Mouse (Mus musculus) heart, embryonic 13.5 days (tissue): Measurements from ENCODE around the gene Dlx6. TPM values are rescaled to one million over a fixed set of nuclear protein-coding genes. Genes with fewer than 3 reads are reported as not detected.
A peak's percentile ranks its signal among the peaks of the same experiment; 100 is the strongest.

Source experiments
- ATAC-seq: fragments of 200-750 bp; cut with Nextera tagmentation; 2 replicates; pipeline ENCODE4 v1.8.0; 2017; ENCODE audit warnings: moderate TSS enrichment; ENCODE audit not compliant: insufficient number of reproducible peaks, low FRiP score, low TSS enrichment; ENCODE audit errors: extremely low read depth
- H3K27ac ChIP-seq: fragments of 300-500 bp; sonication (generic); replicated peaks from 2 replicates; pipeline ENCODE4 v1.5.1; 2015; ENCODE audit warnings: moderate library complexity, mild to moderate bottlenecking, inconsistent platforms
- H3K27me3 ChIP-seq: fragments of 300-500 bp; sonication (generic); replicated peaks from 2 replicates; pipeline ENCODE4 v1.6.1; 2015; ENCODE audit warnings: mild to moderate bottlenecking, inconsistent platforms
- H3K36me3 ChIP-seq: fragments of 300-500 bp; sonication (generic); 2 replicates; pipeline ENCODE4 v1.6.1; 2015; ENCODE audit warnings: mild to moderate bottlenecking, inconsistent platforms
- H3K4me1 ChIP-seq: fragments of 300-500 bp; sonication (generic); 2 replicates; pipeline ENCODE4 v1.6.1; 2015; ENCODE audit warnings: inconsistent platforms
- H3K4me2 ChIP-seq: fragments of 300-500 bp; sonication (generic); 2 replicates; pipeline ENCODE4 v1.6.1; 2015; ENCODE audit warnings: inconsistent platforms, mild to moderate bottlenecking, moderate library complexity
- H3K4me3 ChIP-seq: fragments of 300-500 bp; sonication (generic); 2 replicates; pipeline ENCODE4 v1.5.1; 2015; ENCODE audit warnings: moderate library complexity, mild to moderate bottlenecking, inconsistent platforms
- H3K9ac ChIP-seq: fragments of 300-500 bp; sonication (generic); 2 replicates; pipeline ENCODE4 v1.6.1; 2015; ENCODE audit warnings: inconsistent platforms, mild to moderate bottlenecking, moderate library complexity
- H3K9me3 ChIP-seq: fragments of 300-500 bp; sonication (generic); 2 replicates; pipeline ENCODE4 v1.6.1; 2016; ENCODE audit warnings: inconsistent platforms
- WGBS: fragments of 180-500 bp; shearing (Covaris S2); methylation state at CpG from one replicate; pipeline ENCODE4 v1.1.7; 2015; ENCODE audit warnings: mixed read lengths; 5-methylcytosine and 5-hydroxymethylcytosine counted together
- polyA plus RNA-seq: library from polyadenylated mRNA; unstranded; fragments of >200 nt; fragmentation: Nextera tagmentation; extraction: Ambion mirVana; gene quantifications from 2 replicates; pipeline ENCODE4 v1.2.1, GENCODE M21; 2015

Gene Dlx6
- polyA plus RNA-seq, 1 experiment from 2014 or later, result not detected

GRCm38 (mm10) chr6:6851166-6851565 lies 12.0 kb upstream of the Dlx6 start:
- Histone ChIP-seq H3K9me3 (no peaks in the 10 kb centered on the region), H3K27me3 (peaks cover 93% of the 10 kb centered on the region), H3K4me2 (no peak overlapping the region), H3K36me3 (no peaks in the 10 kb centered on the region), H3K4me3 (no peak overlapping the region), H3K27ac (no peak overlapping the region), H3K9ac (no peak overlapping the region), H3K4me1 (peaks cover 9% of the 10 kb centered on the region)
- 7% methylated on average over 10 of the region's 10 CpGs for WGBS
- no peak for ATAC-seq

GRCm38 (mm10) chr6:6852944-6853343 lies 10.2 kb upstream of the Dlx6 start:
- ATAC-seq, result no peak
- 26% methylated on average over 3 of the region's 3 CpGs for WGBS
- Histone ChIP-seq H3K27me3 (peaks cover 97% of the 10 kb centered on the region), H3K9me3 (no peaks in the 10 kb centered on the region), H3K9ac (no peak overlapping the region), H3K4me1 (peaks cover 9% of the 10 kb centered on the region), H3K27ac (no peak overlapping the region), H3K4me3 (no peak overlapping the region), H3K4me2 (no peak overlapping the region), H3K36me3 (no peaks in the 10 kb centered on the region)

GRCm38 (mm10) chr6:6854176-6854575 lies 9.0 kb upstream of the Dlx6 start:
- Histone ChIP-seq H3K4me1 (peaks cover 9% of the 10 kb centered on the region), H3K4me2 (no peak overlapping the region), H3K36me3 (no peaks in the 10 kb centered on the region), H3K4me3 (no peak overlapping the region), H3K27me3 (peaks cover 98% of the 10 kb centered on the region), H3K9ac (no peak overlapping the region), H3K9me3 (no peaks in the 10 kb centered on the region), H3K27ac (no peak overlapping the region)
- ATAC-seq, result no peak
- 4% methylated on average over 9 of the region's 9 CpGs for WGBS

GRCm38 (mm10) chr6:6854902-6855745 lies 8.0 kb upstream of the Dlx6 start:
- WGBS, result 1% methylated on average over 25 of the region's 25 CpGs
- Histone ChIP-seq H3K4me1 (peaks cover 16% of the 10 kb centered on the region), H3K9me3 (no peaks in the 10 kb centered on the region), H3K4me2 (no peak overlapping the region), H3K27me3 (peaks cover 99% of the 10 kb centered on the region), H3K36me3 (no peaks in the 10 kb centered on the region), H3K4me3 (no peak overlapping the region), H3K27ac (no peak overlapping the region), H3K9ac (no peak overlapping the region)
- ATAC-seq, result no peak

- Histone ChIP-seq H3K9me3 (no peaks in the 10 kb centered on the region), H3K4me1 (peaks cover 19% of the 10 kb centered on the region), H3K27ac (no peak overlapping the region), H3K36me3 (no peaks in the 10 kb centered on the region), H3K9ac (no peak overlapping the region), H3K4me3 (no peak overlapping the region), H3K4me2 (no peak overlapping the region), H3K27me3 (peaks cover 99% of the 10 kb centered on the region)
- ATAC-seq, result no peak
- 2% methylated on average over 8 of the region's 10 CpGs for WGBS
These were observed 7.4 kb upstream of the Dlx6 start for GRCm38 (mm10) chr6:6855746-6856185.

- Histone ChIP-seq H3K36me3 (no peaks in the 10 kb centered on the region), H3K27ac (no peak overlapping the region), H3K9ac (no peak overlapping the region), H3K9me3 (no peaks in the 10 kb centered on the region), H3K4me2 (no peak overlapping the region), H3K4me1 (peaks cover 21% of the 10 kb centered on the region), H3K4me3 (no peak overlapping the region), H3K27me3 (peaks cover 99% of the 10 kb centered on the region)
- ATAC-seq, result no peak
- WGBS, result under 1% methylated on average over 20 of the region's 20 CpGs
These were observed 6.8 kb upstream of the Dlx6 start for GRCm38 (mm10) chr6:6856316-6856715.

- H3K9ac ChIP-seq, result no peak overlapping the region
- peaks cover 21% of the 10 kb centered on the region for H3K4me1 ChIP-seq
- H3K27ac ChIP-seq, result no peak overlapping the region
- 6% methylated on average over 4 of the region's 4 CpGs for WGBS
- H3K36me3 ChIP-seq, result no peaks in the 10 kb centered on the region
- no peaks in the 10 kb centered on the region for H3K9me3 ChIP-seq
- ATAC-seq, result no peak
- H3K4me2 ChIP-seq, result no peak overlapping the region
- peaks cover 95% of the 10 kb centered on the region for H3K27me3 ChIP-seq
- H3K4me3 ChIP-seq, result no peak overlapping the region
These were observed 6.3 kb upstream of the Dlx6 start for GRCm38 (mm10) chr6:6856881-6857280.

GRCm38 (mm10) chr6:6857766-6858165 lies 5.4 kb upstream of the Dlx6 start:
- H3K27me3 ChIP-seq, result peaks cover 95% of the 10 kb centered on the region
- no peak overlapping the region for H3K9ac ChIP-seq
- WGBS, result 10% methylated on average over 2 of the region's 2 CpGs
- H3K4me3 ChIP-seq, result no peak overlapping the region
- no peaks in the 10 kb centered on the region for H3K36me3 ChIP-seq
- no peak for ATAC-seq
- no peak overlapping the region for H3K4me2 ChIP-seq
- H3K9me3 ChIP-seq, result no peaks in the 10 kb centered on the region
- H3K27ac ChIP-seq, result no peak overlapping the region
- peaks cover 26% of the 10 kb centered on the region for H3K4me1 ChIP-seq

GRCm38 (mm10) chr6:6858571-6858970 lies 4.6 kb upstream of the Dlx6 start:
- Histone ChIP-seq H3K4me2 (no peak overlapping the region), H3K27me3 (peaks cover 95% of the 10 kb centered on the region), H3K4me1 (peaks cover 33% of the 10 kb centered on the region), H3K9ac (no peak overlapping the region), H3K36me3 (no peaks in the 10 kb centered on the region), H3K4me3 (no peak overlapping the region), H3K27ac (no peak overlapping the region), H3K9me3 (no peaks in the 10 kb centered on the region)
- 0% methylated on average over 1 of the region's 1 CpGs for WGBS
- ATAC-seq, result no peak

- Histone ChIP-seq H3K36me3 (no peaks in the 10 kb centered on the region), H3K27ac (no peak overlapping the region), H3K9me3 (no peaks in the 10 kb centered on the region), H3K4me3 (peak overlapping the region; percentile 36), H3K9ac (no peak overlapping the region), H3K27me3 (peaks cover 95% of the 10 kb centered on the region), H3K4me2 (peak overlapping the region; percentile 57), H3K4me1 (peaks cover 38% of the 10 kb centered on the region)
- WGBS, result 3% methylated on average over 19 of the region's 19 CpGs
- ATAC-seq, result no peak
These were observed 3.8 kb upstream of the Dlx6 start for GRCm38 (mm10) chr6:6859111-6859949.

GRCm38 (mm10) chr6:6859950-6860410 lies 3.2 kb upstream of the Dlx6 start:
- no peak for ATAC-seq
- Histone ChIP-seq H3K9ac (no peak overlapping the region), H3K4me1 (peaks cover 42% of the 10 kb centered on the region), H3K9me3 (no peaks in the 10 kb centered on the region), H3K27ac (no peak overlapping the region), H3K4me2 (peak overlapping the region; percentile 57), H3K36me3 (no peaks in the 10 kb centered on the region), H3K27me3 (peaks cover 95% of the 10 kb centered on the region), H3K4me3 (peak overlapping the region; percentile 36)
- under 1% methylated on average over 21 of the region's 21 CpGs for WGBS
